Mouse (Mus musculus) thymus, adult 2 months (tissue): ENCODE results near the gene Dazap1. TPM values are rescaled to one million over a fixed set of nuclear protein-coding genes. Genes with fewer than 3 reads are reported as not detected.

Experiments used
- DNase-seq: peaks from one replicate; pipeline ENCODE4 v3.0.0; 2021
- H3K27ac ChIP-seq: fragments of 200-500 bp; 2 replicates; pipeline ENCODE4 v1.5.1; 2012; ENCODE audit warnings: low read length, control low read depth; ENCODE audit not compliant: control insufficient read depth, insufficient read depth
- H3K27me3 ChIP-seq: fragments of 200-500 bp; 2 replicates; pipeline ENCODE4 v1.6.1; 2012; ENCODE audit warnings: mild to moderate bottlenecking, low read length, moderate library complexity, mixed read lengths; ENCODE audit not compliant: control insufficient read depth, insufficient read depth
- H3K36me3 ChIP-seq: fragments of 200-500 bp; 2 replicates; pipeline ENCODE4 v1.6.1; 2012; ENCODE audit warnings: mild to moderate bottlenecking, low read length, moderate library complexity; ENCODE audit not compliant: control insufficient read depth, insufficient read depth
- H3K4me1 ChIP-seq: fragments of 200-500 bp; replicated peaks from 2 replicates; pipeline ENCODE4 v1.6.1; 2012; ENCODE audit warnings: low read length; ENCODE audit not compliant: control insufficient read depth, insufficient read depth
- H3K4me3 ChIP-seq: fragments of 200-500 bp; 2 replicates; pipeline ENCODE4 v1.5.1; 2012; ENCODE audit warnings: mild to moderate bottlenecking, low read length, control low read depth, moderate library complexity; ENCODE audit not compliant: control insufficient read depth, insufficient read depth
- CTCF ChIP-seq: fragments of 200-500 bp; IDR thresholded peaks from 2 replicates; pipeline ENCODE4 v1.5.1; 2012; ENCODE audit warnings: mild to moderate bottlenecking, control low read depth, low read length, moderate library complexity, borderline replicate concordance; ENCODE audit not compliant: control insufficient read depth, poor library complexity, insufficient read depth; ENCODE audit errors: extremely low read depth
- POLR2A ChIP-seq: fragments of 200-500 bp; IDR thresholded peaks from 2 replicates; pipeline ENCODE4 v1.6.1; 2012; ENCODE audit warnings: mild to moderate bottlenecking, low read length, control low read depth, moderate library complexity; ENCODE audit not compliant: control insufficient read depth, poor library complexity, insufficient read depth; ENCODE audit errors: extremely low read depth
- WGBS: fragments of 180-500 bp; shearing (Covaris S2); methylation state at CpG from one replicate; pipeline ENCODE4 v1.1.7; 2018; 5-methylcytosine and 5-hydroxymethylcytosine counted together
- polyA plus RNA-seq: library from polyadenylated mRNA; depleted of rRNA; stranded (reverse); fragments of >200 nt; gene quantifications from 2 replicates; pipeline ENCODE4 v1.2.3, GENCODE M21; 2012

The Dazap1 gene
- polyA plus RNA-seq, 1 experiment = 134 TPM

- 97% methylated on average over 26 of the region's 26 CpGs for WGBS
- no peaks in the 10 kb centered on the region for H3K27me3 ChIP-seq
- no peak overlapping the region for H3K4me3 ChIP-seq
- H3K36me3 ChIP-seq = peaks cover 26% of the 10 kb centered on the region
- DNase-seq = no peak
- H3K27ac ChIP-seq = no peak overlapping the region
- peaks cover 18% of the 10 kb centered on the region for H3K4me1 ChIP-seq
- TF ChIP-seq POLR2A (no peak), CTCF (no peak)
These were observed 6.7 kb upstream of the Dazap1 start for GRCm38 (mm10) chr10:80254331-80255297.

GRCm38 (mm10) chr10:80255881-80256535, 5.3 kb upstream of the Dazap1 start:
- Histone ChIP-seq H3K36me3 (peaks cover 26% of the 10 kb centered on the region), H3K4me1 (peaks cover 19% of the 10 kb centered on the region), H3K27ac (no peak overlapping the region), H3K27me3 (no peaks in the 10 kb centered on the region), H3K4me3 (no peak overlapping the region)
- TF ChIP-seq CTCF (no peak), POLR2A (no peak)
- DNase-seq = no peak
- 98% methylated on average over 5 of the region's 5 CpGs for WGBS

GRCm38 (mm10) chr10:80257936-80258335, 3.4 kb upstream of the Dazap1 start:
- 66% methylated on average over 2 of the region's 2 CpGs for WGBS

GRCm38 (mm10) chr10:80258752-80259462, 2.4 kb upstream of the Dazap1 start:
- Histone ChIP-seq H3K27me3 (no peaks in the 10 kb centered on the region), H3K4me3 (no peak overlapping the region), H3K36me3 (peaks cover 26% of the 10 kb centered on the region), H3K4me1 (peaks cover 27% of the 10 kb centered on the region), H3K27ac (no peak overlapping the region)
- TF ChIP-seq POLR2A = no peak
- TF ChIP-seq CTCF = no peak
- DNase-seq = no peak
- 98% methylated on average over 14 of the region's 14 CpGs for WGBS

More at GRCm38 (mm10) chr10:80257936-80258335, 3.4 kb upstream of the Dazap1 start:
- Histone ChIP-seq H3K36me3 (peaks cover 26% of the 10 kb centered on the region), H3K4me3 (no peak overlapping the region), H3K4me1 (peaks cover 27% of the 10 kb centered on the region), H3K27me3 (no peaks in the 10 kb centered on the region), H3K27ac (no peak overlapping the region)
- DNase-seq = no peak
- TF ChIP-seq POLR2A (no peak), CTCF (no peak)

GRCm38 (mm10) chr10:80259463-80259805, 1.9 kb upstream of the Dazap1 start:
- no peak overlapping the region for H3K27ac ChIP-seq
- WGBS = 98% methylated on average over 6 of the region's 6 CpGs
- H3K36me3 ChIP-seq = peaks cover 26% of the 10 kb centered on the region
- no peak overlapping the region for H3K4me3 ChIP-seq
- TF ChIP-seq POLR2A (no peak), CTCF (no peak)
- H3K27me3 ChIP-seq = no peaks in the 10 kb centered on the region
- H3K4me1 ChIP-seq = peaks cover 27% of the 10 kb centered on the region
- no peak for DNase-seq

GRCm38 (mm10) chr10:80259861-80260641, 1.2 kb upstream of the Dazap1 start:
- DNase-seq = no peak
- no peak overlapping the region for H3K27ac ChIP-seq

More at GRCm38 (mm10) chr10:80259861-80260641, 1.2 kb upstream of the Dazap1 start:
- WGBS = 44% methylated on average over 19 of the region's 19 CpGs
- TF ChIP-seq POLR2A (no peak), CTCF (no peak)
- peaks cover 27% of the 10 kb centered on the region for H3K4me1 ChIP-seq
- peaks cover 22% of the 10 kb centered on the region for H3K36me3 ChIP-seq
- no peaks in the 10 kb centered on the region for H3K27me3 ChIP-seq
- H3K4me3 ChIP-seq = peak overlapping the region; percentile 44
